Mouse (Mus musculus): Measurements from ENCODE around the gene Gpatch3. TPM values are rescaled to one million over a fixed set of nuclear protein-coding genes. Genes with fewer than 3 reads are reported as not detected.

Gene Gpatch3
- total RNA-seq, 2 experiments from 2014 or later: 8.5 to 8.7 TPM

DNA sequence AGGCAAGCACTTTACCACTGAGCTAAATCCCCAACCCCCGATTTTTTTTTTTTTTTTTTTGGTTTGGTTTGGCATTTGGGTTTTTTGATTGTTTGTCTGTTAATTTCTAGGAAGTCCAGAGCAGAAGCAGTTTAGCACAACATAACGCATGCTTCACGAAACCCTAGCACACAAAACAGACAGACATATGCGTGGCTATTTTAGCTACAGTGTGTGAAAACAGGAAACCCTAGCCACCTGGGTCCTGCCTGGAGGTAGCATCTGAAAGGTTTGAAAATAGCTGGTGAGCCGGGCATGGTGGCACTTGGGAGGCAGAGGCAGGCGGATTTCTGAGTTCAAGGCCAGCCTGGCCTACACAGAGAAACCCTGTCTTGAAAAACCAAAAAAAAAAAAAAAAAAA, 21.5 kb downstream of the Gpatch3 start:
- no peak for TF ChIP-seq CTCF (IDR thresholded peaks at IDR 0.05)
- no peak overlapping the region for H3K4me3 ChIP-seq
- no peak overlapping the region for H3K27ac ChIP-seq
- DNase-seq (ENCODE audit: extremely low spot score in 1 of 2, low spot score in 2 of 2): no peak
- intact Hi-C loops (cut with DNase I): loop anchor here (10.0 kb wide), 1 partner anchor 159 kb away; the partner anchor contains the start of gene Arid1a

- no peak overlapping the region for H3K4me3 ChIP-seq
These were observed 24.1 kb downstream of the Gpatch3 start for GRCm38 (mm10) chr4:133598616-133599015.

GRCm38 (mm10) chr4:133599116-133599515, 24.6 kb downstream of the Gpatch3 start:
- peak overlapping the region; percentile 54 for H3K4me3 ChIP-seq
- H3K27ac ChIP-seq: no peak overlapping the region
- intact Hi-C loops (cut with DNase I): loop anchor here (10.0 kb wide), 1 partner anchor 156 kb away; the partner anchor contains the start of gene Arid1a
- no peak for DNase-seq (ENCODE audit: extremely low spot score in 1 of 2, low spot score in 2 of 2)
- TF ChIP-seq CTCF (IDR thresholded peaks at IDR 0.05): no peak

More at GRCm38 (mm10) chr4:133598616-133599015, 24.1 kb downstream of the Gpatch3 start:
- DNase-seq (ENCODE audit: extremely low spot score in 1 of 2, low spot score in 2 of 2): no peak
- no peak overlapping the region for H3K27ac ChIP-seq
- TF ChIP-seq CTCF (IDR thresholded peaks at IDR 0.05): no peak
- intact Hi-C loops (cut with DNase I): loop anchor here (10.0 kb wide), 1 partner anchor 156 kb away; the partner anchor contains the start of gene Arid1a

- peak overlapping the region; percentile 54 for H3K4me3 ChIP-seq
- intact Hi-C loops (cut with DNase I): loop anchor here (10.0 kb wide), 1 partner anchor 155 kb away; the partner anchor contains the start of gene Arid1a
- TF ChIP-seq CTCF (IDR thresholded peaks at IDR 0.05): no peak
- H3K27ac ChIP-seq: no peak overlapping the region
- DNase-seq (ENCODE audit: extremely low spot score in 1 of 2, low spot score in 2 of 2): peak; percentile 77 to 82
These were observed 25.1 kb downstream of the Gpatch3 start for GRCm38 (mm10) chr4:133599571-133600073.

DNA sequence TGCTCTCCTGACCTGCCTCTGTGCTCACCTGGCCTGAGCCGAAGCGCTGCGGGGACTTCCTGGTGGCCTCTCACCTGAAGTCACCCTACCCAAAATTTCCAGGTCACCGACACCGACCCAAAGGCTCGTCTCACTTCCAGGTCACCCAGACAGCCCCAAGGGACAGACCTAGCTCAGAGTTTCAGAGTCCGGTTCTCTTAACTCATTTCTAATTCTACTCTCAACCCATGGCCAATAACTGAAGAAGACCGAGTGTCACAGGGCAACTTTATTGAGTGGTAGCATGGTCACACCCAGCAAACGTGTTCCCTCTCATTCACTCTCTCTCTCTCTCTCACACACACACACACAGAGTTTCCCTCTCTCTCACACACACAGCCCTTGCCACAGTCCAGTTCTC, 25.8 kb downstream of the Gpatch3 start:
- intact Hi-C loops (cut with DNase I): no loop called here
- Histone ChIP-seq H3K27ac (no peak overlapping the region), H3K4me3 (peak overlapping the region; percentile 54; the same call in 1 of the 2 replicates)
- no peak for DNase-seq (ENCODE audit: extremely low spot score in 1 of 2, low spot score in 2 of 2)
- no peak for TF ChIP-seq CTCF (IDR thresholded peaks at IDR 0.05)

GRCm38 (mm10) chr4:133601721-133602218, 27.2 kb downstream of the Gpatch3 start, which contains the start of gene Sfn:
Gene Sfn, minus strand, starts transcription at chr4:133602168.
- H3K4me3 ChIP-seq: no peak within 1 kb of the TSS
- intact Hi-C loops (cut with DNase I): no loop called here
- DNase-seq (ENCODE audit: extremely low spot score in 1 of 2, low spot score in 2 of 2): no peak
- peak; percentile 52 for TF ChIP-seq CTCF (IDR thresholded peaks at IDR 0.05)
- no peak within 1 kb of the TSS for H3K27ac ChIP-seq

DNA sequence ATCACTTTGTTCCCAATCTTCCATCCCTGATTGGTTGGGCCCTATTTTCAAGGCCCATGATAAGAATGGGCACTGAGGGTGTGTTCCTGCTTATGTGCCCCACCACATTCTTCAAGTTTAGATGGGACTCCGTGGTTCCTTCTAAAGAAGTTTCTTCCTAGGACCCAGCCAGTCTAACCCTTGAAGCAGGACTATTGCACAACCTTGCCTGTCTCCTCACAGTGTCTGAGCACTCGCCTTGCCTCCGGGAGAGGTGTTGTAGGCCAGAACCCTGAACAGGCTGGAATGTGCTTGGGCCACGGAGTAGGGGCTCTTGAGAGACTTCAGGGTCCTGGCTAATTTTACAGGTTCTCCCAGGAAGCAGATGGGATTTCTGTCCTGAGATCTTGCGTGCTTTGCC, 28.5 kb downstream of the Gpatch3 start:
- intact Hi-C loops (cut with DNase I): no loop called here
- Histone ChIP-seq H3K4me3 (no peak overlapping the region), H3K27ac (no peak overlapping the region)
- no peak for DNase-seq (ENCODE audit: extremely low spot score in 1 of 2, low spot score in 2 of 2)
- no peak for TF ChIP-seq CTCF (IDR thresholded peaks at IDR 0.05)

DNA sequence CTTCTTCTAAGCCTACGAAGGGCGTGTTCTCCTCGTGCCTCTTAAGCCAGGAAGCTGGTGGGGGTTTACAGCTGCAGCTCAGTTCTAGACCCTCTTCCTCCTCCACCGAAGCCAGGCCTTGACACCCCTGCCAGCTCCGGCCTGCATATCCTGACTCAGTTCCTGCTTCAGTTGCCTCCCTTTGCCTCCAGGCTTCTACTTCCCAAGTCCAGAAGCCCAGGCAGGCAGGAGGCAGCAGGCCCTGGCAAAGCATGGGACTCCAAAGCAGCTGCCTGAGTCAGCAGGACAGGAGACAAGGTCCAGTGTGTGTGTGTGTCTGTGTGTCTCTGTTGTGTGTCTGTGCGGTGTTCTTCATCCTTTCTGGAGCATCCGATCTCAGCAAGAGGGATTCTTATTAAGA, 29.6 kb downstream of the Gpatch3 start:
- DNase-seq (ENCODE audit: extremely low spot score in 1 of 2, low spot score in 2 of 2): no peak
- Histone ChIP-seq H3K27ac (no peak overlapping the region), H3K4me3 (no peak overlapping the region)
- intact Hi-C loops (cut with DNase I): no loop called here
- no peak for TF ChIP-seq CTCF (IDR thresholded peaks at IDR 0.05)

GRCm38 (mm10) chr4:133604856-133605255, 30.3 kb downstream of the Gpatch3 start:
- intact Hi-C loops (cut with DNase I): no loop called here
- Histone ChIP-seq H3K4me3 (no peak overlapping the region), H3K27ac (no peak overlapping the region)
- no peak for TF ChIP-seq CTCF (IDR thresholded peaks at IDR 0.05)
- no peak for DNase-seq (ENCODE audit: extremely low spot score in 1 of 2, low spot score in 2 of 2)

DNA sequence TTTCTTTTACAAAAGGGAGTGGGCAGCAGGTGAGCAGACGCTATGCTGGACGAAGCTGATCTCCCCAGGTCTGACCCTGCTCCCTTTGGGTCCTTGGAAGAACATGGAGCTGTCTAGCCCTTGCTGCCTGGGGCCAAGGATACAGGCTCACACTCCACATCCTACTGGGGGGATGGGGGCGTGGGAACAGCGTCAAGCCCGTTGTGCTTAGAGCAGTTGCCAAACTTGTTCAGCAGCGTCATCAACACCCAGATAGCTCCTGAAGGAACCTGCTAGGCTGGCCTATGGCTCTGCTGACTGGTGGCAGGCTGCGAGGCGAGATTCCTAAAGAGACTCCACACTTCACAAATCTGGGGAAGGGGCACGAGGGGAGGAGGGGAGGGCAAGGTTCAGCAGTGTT, 30.8 kb downstream of the Gpatch3 start:
- Histone ChIP-seq H3K27ac (no peak overlapping the region), H3K4me3 (no peak overlapping the region)
- TF ChIP-seq CTCF (IDR thresholded peaks at IDR 0.05): no peak
- intact Hi-C loops (cut with DNase I): no loop called here
- no peak for DNase-seq (ENCODE audit: extremely low spot score in 1 of 2, low spot score in 2 of 2)

- TF ChIP-seq CTCF (IDR thresholded peaks at IDR 0.05): no peak
- Histone ChIP-seq H3K4me3 (no peak overlapping the region), H3K27ac (no peak overlapping the region)
- no peak for DNase-seq (ENCODE audit: extremely low spot score in 1 of 2, low spot score in 2 of 2)
- intact Hi-C loops (cut with DNase I): no loop called here
These were observed 32.7 kb downstream of the Gpatch3 start for GRCm38 (mm10) chr4:133607284-133607683.

- Histone ChIP-seq H3K27ac (no peak overlapping the region), H3K4me3 (no peak overlapping the region)
- peak; percentile 89 for TF ChIP-seq CTCF (IDR thresholded peaks at IDR 0.05)
- intact Hi-C loops (cut with DNase I): no loop called here
- peak; percentile 75 for DNase-seq (ENCODE audit: extremely low spot score in 1 of 2, low spot score in 2 of 2)
These were observed 35.2 kb downstream of the Gpatch3 start for GRCm38 (mm10) chr4:133609719-133610118.

DNA sequence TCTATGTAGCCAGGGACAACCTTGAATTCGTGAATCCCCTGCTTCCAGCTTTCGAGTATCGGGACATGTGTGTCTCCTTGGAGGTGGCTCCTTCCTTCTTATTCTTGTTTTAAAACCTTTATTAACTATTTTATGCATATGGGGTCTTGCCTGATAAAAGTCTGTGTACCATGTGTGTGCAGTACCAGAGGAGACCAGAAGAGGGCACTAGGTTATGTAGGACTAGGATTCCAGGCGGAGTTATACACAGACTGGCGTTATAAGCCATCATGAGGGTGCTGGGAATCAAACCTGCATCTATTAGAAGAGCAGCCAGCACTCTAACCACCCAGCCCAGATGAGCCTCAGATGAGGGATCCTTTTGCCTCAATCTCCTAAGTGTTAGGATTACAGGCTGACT, 37.3 kb downstream of the Gpatch3 start:
- TF ChIP-seq CTCF (IDR thresholded peaks at IDR 0.05): peak; percentile 17

More for the DNA sequence above, 37.3 kb downstream of the Gpatch3 start:
- DNase-seq (ENCODE audit: extremely low spot score in 1 of 2, low spot score in 2 of 2): no peak
- H3K27ac ChIP-seq: no peak overlapping the region
- intact Hi-C loops (cut with DNase I): no loop called here
- H3K4me3 ChIP-seq: no peak overlapping the region
